In the genomic region with DNA sequence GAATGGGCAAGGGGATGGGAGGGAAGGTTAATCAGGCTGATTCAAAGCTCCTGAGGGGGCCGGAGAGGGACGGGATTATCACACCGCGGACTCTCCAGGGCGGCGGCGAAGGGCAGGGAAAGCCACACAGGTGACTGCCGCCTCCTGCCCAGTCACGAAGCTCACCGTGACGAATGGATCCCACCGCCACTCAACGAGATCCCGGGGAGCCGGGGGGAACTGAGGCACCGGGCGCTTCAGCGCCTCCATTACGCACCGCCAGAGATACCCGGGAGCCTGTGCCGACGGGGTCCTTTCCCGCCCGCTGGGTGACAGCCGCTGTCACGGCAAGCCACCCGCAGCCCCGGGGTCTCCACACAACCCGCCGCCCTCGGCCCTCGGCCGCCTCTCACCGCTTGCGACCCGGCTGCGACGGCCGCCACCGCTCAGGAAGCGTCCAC, we compare ENCODE assay signal across 8 mouse cellular contexts. TPM values are rescaled to one million over a fixed set of nuclear protein-coding genes. Genes with fewer than 3 reads are reported as not detected.
DNase-seq lines count a peak whose midpoint lies in the region; ATAC-seq and TF ChIP-seq lines count a peak whose summit lies in the region.

No protein-coding gene starts in this region.

- H3K9ac ChIP-seq in lung, embryonic 16.5 days (ENCODE audit: low read length), result peak overlapping the region; percentile 88
- peak overlapping the region; percentile 75 for H3K9ac ChIP-seq in limb, embryonic 14.5 days (ENCODE audit: low read depth, low read length, severe bottlenecking)
- H3K9ac ChIP-seq in neural tube, embryonic 13.5 days, result peak overlapping the region; percentile 94

- H3K9me3 ChIP-seq in lung, embryonic 16.5 days (ENCODE audit: control insufficient read depth, low read length), result no peaks in the 10 kb centered on the region
- H3K9me3 ChIP-seq in limb, embryonic 14.5 days (ENCODE audit: control insufficient read depth, low read length), result no peaks in the 10 kb centered on the region
- H3K9me3 ChIP-seq in neural tube, embryonic 13.5 days, result no peaks in the 10 kb centered on the region

- peaks cover 11% of the 10 kb centered on the region for H3K4me1 ChIP-seq in lung, embryonic 16.5 days (replicated peaks; ENCODE audit: control insufficient read depth, insufficient read depth, low read length)
- peaks cover 4% of the 10 kb centered on the region; the same call in 1 of the 2 replicates for H3K4me1 ChIP-seq in limb, embryonic 14.5 days (ENCODE audit: control insufficient read depth, insufficient read depth, low read length)
- peaks cover 24% of the 10 kb centered on the region for H3K4me1 ChIP-seq in neural tube, embryonic 13.5 days (replicated peaks)

- peak; percentile 61 for DNase-seq in adrenal gland, postnatal 14 days
- no peak for DNase-seq in adrenal gland, postnatal 10 days
- no peak for DNase-seq in lung, postnatal 4 days
- no peak for DNase-seq in limb, embryonic 14.5 days (ENCODE audit: low spot score)
- no peak for DNase-seq in adrenal gland, adult 18-20 months (ENCODE audit: low spot score in 2 of 2)

- peak overlapping the region; percentile 91 for H3K27ac ChIP-seq in lung, embryonic 16.5 days (ENCODE audit: low read length)
- peak overlapping the region; percentile 67 for H3K27ac ChIP-seq in limb, embryonic 14.5 days (replicated peaks; ENCODE audit: low read depth, low read length)
- H3K27ac ChIP-seq in neural tube, embryonic 13.5 days (replicated peaks), result peak overlapping the region; percentile 96

- no peaks in the 10 kb centered on the region for H3K27me3 ChIP-seq in lung, embryonic 16.5 days (ENCODE audit: control insufficient read depth, insufficient read depth, low read depth, low read length)
- no peaks in the 10 kb centered on the region for H3K27me3 ChIP-seq in limb, embryonic 14.5 days (ENCODE audit: control insufficient read depth, insufficient read depth, low read length)
- H3K27me3 ChIP-seq in neural tube, embryonic 13.5 days, result no peaks in the 10 kb centered on the region

- H3K4me2 ChIP-seq in lung, embryonic 16.5 days (ENCODE audit: low read depth, low read length), result peak overlapping the region; percentile 86
- peak overlapping the region; percentile 72 for H3K4me2 ChIP-seq in limb, embryonic 14.5 days (replicated peaks; ENCODE audit: low read depth, low read length, severe bottlenecking)
- peak overlapping the region; percentile 83 for H3K4me2 ChIP-seq in neural tube, embryonic 13.5 days

- peak overlapping the region; percentile 90 for H3K4me3 ChIP-seq in lung, embryonic 16.5 days (ENCODE audit: low read length)
- H3K4me3 ChIP-seq in limb, embryonic 14.5 days (replicated peaks; ENCODE audit: low read length), result peak overlapping the region; percentile 91
- peak overlapping the region; percentile 90 for H3K4me3 ChIP-seq in neural tube, embryonic 13.5 days

- no peak; the same call in 1 of the 2 replicates for ATAC-seq in lung, embryonic 16.5 days (ENCODE audit: low read depth)
- ATAC-seq in erythroid progenitor cell, adult 5-6 weeks (replicated peaks; ENCODE audit: low FRiP score, poor library complexity, severe bottlenecking), result peak; percentile 53
- no peak; the same call in 1 of the 2 replicates for ATAC-seq in limb, embryonic 14.5 days (ENCODE audit: low FRiP score, low read depth)
- peak; percentile 80 for ATAC-seq in neural tube, embryonic 13.5 days (ENCODE audit: low read depth)

- peaks cover 9% of the 10 kb centered on the region for H3K36me3 ChIP-seq in lung, embryonic 16.5 days (ENCODE audit: control insufficient read depth, insufficient read depth, low read length)
- peaks cover 22% of the 10 kb centered on the region for H3K36me3 ChIP-seq in limb, embryonic 14.5 days (ENCODE audit: control insufficient read depth, insufficient read depth, low read length)
- H3K36me3 ChIP-seq in neural tube, embryonic 13.5 days, result peaks cover 17% of the 10 kb centered on the region

- WGBS in lung, embryonic 16.5 days, result 0% methylated on average over 42 of the region's 42 CpGs
- WGBS in limb, embryonic 14.5 days, result 2% methylated on average over 30 of the region's 42 CpGs
- under 1% methylated on average over 41 of the region's 42 CpGs for WGBS in neural tube, embryonic 13.5 days

- no peak for TF ChIP-seq POLR2A in limb, embryonic 14.5 days (IDR thresholded peaks at IDR 0.05; ENCODE audit: borderline replicate concordance, extremely low read depth, insufficient read depth, insufficient read length)

RNA-seq across cellular contexts. Expression of a gene that starts 0.5 kb away (rescaled TPM):
- total RNA-seq in adrenal gland, postnatal 14 days (2021), result 36.9 and 42.8 TPM in 2 replicates
- total RNA-seq in adrenal gland, postnatal 10 days (2021), result 10 to 100 TPM; 30.1 to 30.2 TPM
- 14.7 and 15.6 TPM in 2 replicates for polyA plus RNA-seq in lung, embryonic 16.5 days (2015; fragmentation: Nextera tagmentation; extraction: Ambion mirVana)
- 140 and 150 TPM in 2 replicates for total RNA-seq in erythroid progenitor cell, adult 5-6 weeks (2015; ENCODE audit: low replicate concordance)
- total RNA-seq in erythroid progenitor cell, adult 5-6 weeks (2017; ENCODE audit: low replicate concordance), result 84.7 and 104 TPM in 2 replicates
- polyA plus RNA-seq in limb, embryonic 14.5 days (2012; rRNA removed), result 19.2 and 23.9 TPM in 2 replicates
- polyA plus RNA-seq in limb, embryonic 14.5 days (2014; fragmentation: Nextera tagmentation; extraction: Ambion mirVana), result 13.8 and 14.5 TPM in 2 replicates
- polyA plus RNA-seq in neural tube, embryonic 13.5 days (2015; fragmentation: Nextera tagmentation; extraction: Ambion mirVana), result 35.2 and 38.2 TPM in 2 replicates
- total RNA-seq in adrenal gland, adult 18-20 months (2021), result 10 to 100 TPM; 52.2 to 58.5 TPM

RNA-seq across cellular contexts. Expression of a gene that starts 33.7 kb away (rescaled TPM):
- 52.7 and 54.6 TPM in 2 replicates for total RNA-seq in adrenal gland, postnatal 14 days (2021)
- 10 to 100 TPM; 35.3 to 55.6 TPM for total RNA-seq in adrenal gland, postnatal 10 days (2021)
- polyA plus RNA-seq in lung, embryonic 16.5 days (2015; fragmentation: Nextera tagmentation; extraction: Ambion mirVana), result 43.1 and 45.8 TPM in 2 replicates
- 147 and 193 TPM in 2 replicates for total RNA-seq in erythroid progenitor cell, adult 5-6 weeks (2015; ENCODE audit: low replicate concordance)
- total RNA-seq in erythroid progenitor cell, adult 5-6 weeks (2017; ENCODE audit: low replicate concordance), result 152 and 209 TPM in 2 replicates
- polyA plus RNA-seq in limb, embryonic 14.5 days (2012; rRNA removed), result 117 and 132 TPM in 2 replicates
- 56.2 and 69.4 TPM in 2 replicates for polyA plus RNA-seq in limb, embryonic 14.5 days (2014; fragmentation: Nextera tagmentation; extraction: Ambion mirVana)
- polyA plus RNA-seq in neural tube, embryonic 13.5 days (2015; fragmentation: Nextera tagmentation; extraction: Ambion mirVana), result 61.8 and 73.5 TPM in 2 replicates
- total RNA-seq in adrenal gland, adult 18-20 months (2021), result 10 to 100 TPM; 46.7 to 72.0 TPM

Comparison
In these comparisons a context has a peak if more than half of its experiments do, and no peak if none do; other contexts are left out.
1. ATAC-seq: peak in erythroid progenitor cell, adult 5-6 weeks (single experiment) and neural tube, embryonic 13.5 days (single experiment); none in lung, embryonic 16.5 days (single experiment) and limb, embryonic 14.5 days (single experiment).
2. Peak in every context shown above with its lines, with median percentiles within 50 percentile points of each other: H3K27ac ChIP-seq, H3K4me2 ChIP-seq, H3K4me3 ChIP-seq and H3K9ac ChIP-seq.